Mouse (Mus musculus) thymus, adult 2 months (tissue): ENCODE data around the gene Pcp4l1.

Experiments
- CTCF ChIP-seq: fragments of 200-500 bp; IDR thresholded peaks from 2 replicates; pipeline ENCODE4 v1.5.1; 2012; ENCODE audit warnings: mild to moderate bottlenecking, control low read depth, low read length, moderate library complexity, borderline replicate concordance; ENCODE audit not compliant: control insufficient read depth, poor library complexity, insufficient read depth; ENCODE audit errors: extremely low read depth
- POLR2A ChIP-seq: fragments of 200-500 bp; IDR thresholded peaks from 2 replicates; pipeline ENCODE4 v1.6.1; 2012; ENCODE audit warnings: mild to moderate bottlenecking, low read length, control low read depth, moderate library complexity; ENCODE audit not compliant: control insufficient read depth, poor library complexity, insufficient read depth; ENCODE audit errors: extremely low read depth

- no peak for TF ChIP-seq CTCF
- TF ChIP-seq POLR2A = no peak
These were observed 12.4 kb downstream of the Pcp4l1 start for GRCm38 (mm10) chr1:171183620-171184019.
